ENCODE assay signal across 28 mouse cellular contexts in genomic region chr7:35053161-35053560, GRCm38 (mm10). TPM values are rescaled to one million over a fixed set of nuclear protein-coding genes. Genes with fewer than 3 reads are reported as not detected.
DNase-seq lines count a peak whose midpoint lies in the region; ATAC-seq and TF ChIP-seq lines count a peak whose summit lies in the region.
"Had no signal": no experiment of that assay in that cellular context is flagged by ENCODE, and none has a peak within 500 bp of the region (broad histone marks: within the 10 kb centered on the region; RNA-seq: fewer than 3 reads in every experiment).

No protein-coding gene starts in this region.

- TF ChIP-seq POLR2A in liver, adult 2 months (IDR thresholded peaks at IDR 0.05; ENCODE audit: extremely low read depth, insufficient read depth, low read length): no peak

- H3K36me3 ChIP-seq in intestine, postnatal 0 days (ENCODE audit: control insufficient read depth, insufficient read depth): peaks cover 7% of the 10 kb centered on the region
- peaks cover 6% of the 10 kb centered on the region; the same call in 1 of the 2 replicates for H3K36me3 ChIP-seq in intestine, embryonic 16.5 days (ENCODE audit: control insufficient read depth, insufficient read depth, low read length)
- peaks cover 14% of the 10 kb centered on the region for H3K36me3 ChIP-seq in liver, adult 2 months (ENCODE audit: control insufficient read depth, insufficient read depth, low read length)

- H3K27me3 ChIP-seq in intestine, postnatal 0 days (replicated peaks; ENCODE audit: control insufficient read depth, insufficient read depth, low read length): no peaks in the 10 kb centered on the region
- H3K27me3 ChIP-seq in intestine, embryonic 16.5 days (replicated peaks; ENCODE audit: control insufficient read depth, insufficient read depth, low read length): no peaks in the 10 kb centered on the region
- no peaks in the 10 kb centered on the region for H3K27me3 ChIP-seq in liver, adult 2 months (ENCODE audit: control insufficient read depth, insufficient read depth, low read length)
- H3K27me3 ChIP-seq: embryonic facial prominence, embryonic 13.5 days; forebrain, embryonic 12.5 days; forebrain, embryonic 15.5 days; heart, embryonic 12.5 days; heart, embryonic 15.5 days; hindbrain, embryonic 13.5 days had no signal

- DNase-seq in liver, adult 2 months (ENCODE audit: extremely low read depth, low read depth, low spot score): peak; percentile 65
- DNase-seq in liver: no peak
- peak; percentile 41 for DNase-seq in adipocyte (ENCODE audit: low spot score)
- DNase-seq: adrenal gland, adult 8-10 months; adrenal gland, postnatal 25 days; B cell, adult 2 months; cerebellum, adult 11-12 months; cerebellum, adult 8-10 months; cerebellum, postnatal 10 days; cerebellum, postnatal 36 days; embryo, embryonic 11 days; gastrocnemius, postnatal 25 days; heart, adult 18-20 months; heart, postnatal 10 days; heart, postnatal 36 days had no signal

- H3K4me1 ChIP-seq in intestine, postnatal 0 days (replicated peaks; ENCODE audit: control insufficient read depth, insufficient read depth, low read length): 0 out of 2 replicates have a peak, but pooled peaks cover 14% of the 10 kb centered on the region
- peaks cover 24% of the 10 kb centered on the region for H3K4me1 ChIP-seq in intestine, embryonic 16.5 days (ENCODE audit: control insufficient read depth, insufficient read depth, low read length)
- H3K4me1 ChIP-seq in liver, adult 2 months (ENCODE audit: control insufficient read depth, insufficient read depth, low read length): peaks cover 31% of the 10 kb centered on the region

- ATAC-seq in intestine, postnatal 0 days: no peak
- no peak for ATAC-seq in intestine, embryonic 16.5 days
- ATAC-seq in inflammation-experienced regulatory T-cells, adult 6 months: no peak
- ATAC-seq: forebrain, embryonic 15.5 days; hindbrain, embryonic 16.5 days had no signal

- WGBS in intestine, postnatal 0 days: 56% methylated on average over 3 of the region's 3 CpGs
- 82% methylated on average over 3 of the region's 3 CpGs for WGBS in intestine, embryonic 16.5 days
- 40% methylated on average over 3 of the region's 3 CpGs for WGBS in liver, adult 2 months

- peaks cover 34% of the 10 kb centered on the region; the same call in 1 of the 2 replicates for H3K79me2 ChIP-seq in liver, adult 2 months (ENCODE audit: control insufficient read depth, insufficient read depth, low read length)

- peak overlapping the region; percentile 28 for H3K4me2 ChIP-seq in intestine, postnatal 0 days (replicated peaks; ENCODE audit: low read depth)
- no peak overlapping the region for H3K4me2 ChIP-seq in intestine, embryonic 16.5 days (ENCODE audit: low read depth, low read length)
- H3K4me2 ChIP-seq: embryonic facial prominence, embryonic 13.5 days; forebrain, embryonic 12.5 days; forebrain, embryonic 15.5 days; heart, embryonic 12.5 days; heart, embryonic 15.5 days had no signal

- H3K4me3 ChIP-seq in intestine, postnatal 0 days (ENCODE audit: low read depth, low read length): no peak overlapping the region
- H3K4me3 ChIP-seq in intestine, embryonic 16.5 days (ENCODE audit: low read length): no peak overlapping the region
- no peak overlapping the region for H3K4me3 ChIP-seq in liver, adult 2 months (ENCODE audit: insufficient read depth, low read depth, low read length)
- H3K4me3 ChIP-seq: embryonic facial prominence, embryonic 10.5 days; embryonic facial prominence, embryonic 13.5 days; erythroblast, embryonic 14.5 days; forebrain, embryonic 12.5 days; forebrain, embryonic 15.5 days; heart, embryonic 12.5 days; heart, embryonic 15.5 days; hindbrain, embryonic 10.5 days; hindbrain, embryonic 13.5 days had no signal

- peak overlapping the region; percentile 36; the same call in 1 of the 2 replicates for H3K27ac ChIP-seq in intestine, postnatal 0 days (ENCODE audit: low read depth, low read length)
- H3K27ac ChIP-seq in intestine, embryonic 16.5 days (ENCODE audit: low read length): no peak overlapping the region
- H3K27ac ChIP-seq in liver, adult 2 months (replicated peaks; ENCODE audit: insufficient read depth, low read depth, low read length): peak overlapping the region; percentile 62
- H3K27ac ChIP-seq: embryonic facial prominence, embryonic 10.5 days; embryonic facial prominence, embryonic 13.5 days; forebrain, embryonic 12.5 days; forebrain, embryonic 15.5 days; heart, embryonic 15.5 days; hindbrain, embryonic 10.5 days; hindbrain, embryonic 13.5 days had no signal

- no peak for TF ChIP-seq CTCF in intestine, postnatal 0 days (IDR thresholded peaks at IDR 0.05; ENCODE audit: low read depth)
- TF ChIP-seq CTCF in liver, adult 2 months (IDR thresholded peaks at IDR 0.05; ENCODE audit: low read depth, low read length): no peak

- H3K9ac ChIP-seq in intestine, postnatal 0 days (ENCODE audit: low read depth, low read length): no peak overlapping the region
- no peak overlapping the region for H3K9ac ChIP-seq in intestine, embryonic 16.5 days (ENCODE audit: low read depth, low read length)
- peak overlapping the region; percentile 64 for H3K9ac ChIP-seq in liver, adult 2 months (ENCODE audit: low read depth, low read length)
- H3K9ac ChIP-seq: embryonic facial prominence, embryonic 13.5 days; forebrain, embryonic 12.5 days; forebrain, embryonic 15.5 days; heart, embryonic 12.5 days; heart, embryonic 15.5 days; hindbrain, embryonic 13.5 days had no signal

- no peaks in the 10 kb centered on the region for H3K9me3 ChIP-seq in intestine, postnatal 0 days (ENCODE audit: control insufficient read depth)
- H3K9me3 ChIP-seq in intestine, embryonic 16.5 days (ENCODE audit: control insufficient read depth, low read length): no peaks in the 10 kb centered on the region
- H3K9me3 ChIP-seq: embryonic facial prominence, embryonic 10.5 days; embryonic facial prominence, embryonic 13.5 days; forebrain, embryonic 12.5 days; forebrain, embryonic 15.5 days; heart, embryonic 12.5 days; heart, embryonic 15.5 days; hindbrain, embryonic 10.5 days; hindbrain, embryonic 13.5 days had no signal

RNA-seq across cellular contexts. Expression of gene Cebpg, which starts 3.2 kb away (rescaled TPM):
- polyA plus RNA-seq in intestine, postnatal 0 days (2015; fragmentation: Nextera tagmentation; extraction: Ambion mirVana): 52.4 and 58.4 TPM in 2 replicates
- polyA plus RNA-seq in intestine, embryonic 16.5 days (2015; fragmentation: Nextera tagmentation; extraction: Ambion mirVana): 43.4 and 46.4 TPM in 2 replicates
- 24.9 and 26.4 TPM in 2 replicates for total RNA-seq in liver, adult 2 months (2014; rRNA removed)
- 7.3 and 8.5 TPM in 2 replicates for polyA plus RNA-seq in liver, adult 2 months (2012; rRNA removed)
- polyA plus RNA-seq in inflammation-experienced regulatory T-cells, adult 6 months (2017; shearing (Covaris generic)): 1 to 10 TPM; 8.9 to 9.5 (median 9.0) TPM
